ENCODE assay signal across 8 mouse cellular contexts in genomic region chr9:44772750-44773651, GRCm38 (mm10). TPM values are rescaled to one million over a fixed set of nuclear protein-coding genes. Genes with fewer than 3 reads are reported as not detected.
A peak's percentile ranks its signal among the peaks of the same experiment; 100 is the strongest.
DNase-seq lines count a peak whose midpoint lies in the region; ATAC-seq and TF ChIP-seq lines count a peak whose summit lies in the region.

No protein-coding gene starts in this region.

- H3K27ac ChIP-seq in forebrain, embryonic 16.5 days (ENCODE audit: low read length) = peak overlapping the region; percentile 81
- peak overlapping the region; percentile 90 for H3K27ac ChIP-seq in layer of hippocampus, adult 2 months
- H3K27ac ChIP-seq in lung, embryonic 14.5 days (ENCODE audit: low read depth) = peak overlapping the region; percentile 91
- H3K27ac ChIP-seq in olfactory bulb, adult 2 months (ENCODE audit: insufficient read depth, low read depth, low read length) = peak overlapping the region; percentile 12
- H3K27ac ChIP-seq in thymus, adult 2 months (ENCODE audit: control insufficient read depth, insufficient read depth, low read length) = peak overlapping the region; percentile 33; the same call in 1 of the 2 replicates

- no peaks in the 10 kb centered on the region for H3K27me3 ChIP-seq in G1E (ENCODE audit: insufficient read depth, low read length)
- no peaks in the 10 kb centered on the region for H3K27me3 ChIP-seq in forebrain, embryonic 16.5 days (replicated peaks; ENCODE audit: control insufficient read depth, insufficient read depth, low read length)
- H3K27me3 ChIP-seq in lung, embryonic 14.5 days (ENCODE audit: insufficient read depth, low read length) = no peaks in the 10 kb centered on the region
- no peaks in the 10 kb centered on the region for H3K27me3 ChIP-seq in thymus, adult 2 months (ENCODE audit: control insufficient read depth, insufficient read depth, low read length)

- H3K4me1 ChIP-seq in G1E (ENCODE audit: insufficient read depth, low read depth, low read length) = peaks cover 21% of the 10 kb centered on the region
- H3K4me1 ChIP-seq in forebrain, embryonic 16.5 days (replicated peaks; ENCODE audit: control insufficient read depth, insufficient read depth, low read length) = peaks cover 9% of the 10 kb centered on the region
- peaks cover 5% of the 10 kb centered on the region; the same call in 1 of the 2 replicates for H3K4me1 ChIP-seq in lung, embryonic 14.5 days (ENCODE audit: insufficient read depth)
- peaks cover 2% of the 10 kb centered on the region; the same call in 1 of the 2 replicates for H3K4me1 ChIP-seq in olfactory bulb, adult 2 months (ENCODE audit: control insufficient read depth, insufficient read depth, low read length)
- peaks cover 5% of the 10 kb centered on the region for H3K4me1 ChIP-seq in thymus, adult 2 months (replicated peaks; ENCODE audit: control insufficient read depth, insufficient read depth, low read length)

- H3K9ac ChIP-seq in forebrain, embryonic 16.5 days (replicated peaks; ENCODE audit: low read depth, low read length) = peak overlapping the region; percentile 66
- peak overlapping the region; percentile 85 for H3K9ac ChIP-seq in lung, embryonic 14.5 days

- peak; percentile 99 for ATAC-seq in G1E (ENCODE audit: extremely low read depth, insufficient number of reproducible peaks, low FRiP score, poor library complexity, severe bottlenecking)
- ATAC-seq in forebrain, embryonic 16.5 days = peak; percentile 100
- peak; percentile 100 for ATAC-seq in lung, embryonic 14.5 days (ENCODE audit: insufficient read depth)

- 0% methylated on average over 41 of the region's 41 CpGs for WGBS in forebrain, embryonic 16.5 days
- WGBS in lung, embryonic 14.5 days = under 1% methylated on average over 41 of the region's 41 CpGs
- under 1% methylated on average over 41 of the region's 41 CpGs for WGBS in olfactory bulb, adult 2 months
- WGBS in thymus, adult 2 months = under 1% methylated on average over 41 of the region's 41 CpGs

- no peaks in the 10 kb centered on the region for H3K9me3 ChIP-seq in G1E (replicated peaks)
- no peaks in the 10 kb centered on the region for H3K9me3 ChIP-seq in forebrain, embryonic 16.5 days (ENCODE audit: control insufficient read depth, low read length)
- no peaks in the 10 kb centered on the region for H3K9me3 ChIP-seq in lung, embryonic 14.5 days (ENCODE audit: low read depth, low read length)

- TF ChIP-seq POLR2A in olfactory bulb, adult 2 months (IDR thresholded peaks at IDR 0.05; ENCODE audit: insufficient read depth, low read depth, low read length) = peak; percentile 50
- no peak for TF ChIP-seq POLR2A in thymus, adult 2 months (IDR thresholded peaks at IDR 0.05; ENCODE audit: control insufficient read depth, extremely low read depth, insufficient read depth, low read length, poor library complexity)

- DNase-seq in G1E (ENCODE audit: low spot score) = peak; percentile 86
- DNase-seq in cerebellum, adult 18-20 months = peak; percentile 91 to 94
- DNase-seq in heart, postnatal 36 days = peak; percentile 91 to 93
- DNase-seq in layer of hippocampus, adult 2 months (ENCODE audit: low spot score in 2 of 2) = peak; percentile 90 to 93
- peak; percentile 98 for DNase-seq in lung, embryonic 14.5 days
- peak; percentile 91 for DNase-seq in thymus, adult 2 months

- peaks cover 9% of the 10 kb centered on the region for H3K36me3 ChIP-seq in G1E (replicated peaks)
- 0 out of 2 replicates have a peak, but pooled peaks cover 4% of the 10 kb centered on the region for H3K36me3 ChIP-seq in forebrain, embryonic 16.5 days (ENCODE audit: control insufficient read depth, insufficient read depth)
- peaks cover 15% of the 10 kb centered on the region; the same call in 1 of the 2 replicates for H3K36me3 ChIP-seq in lung, embryonic 14.5 days (ENCODE audit: insufficient read depth)
- H3K36me3 ChIP-seq in thymus, adult 2 months (ENCODE audit: control insufficient read depth, insufficient read depth, low read length) = no peaks in the 10 kb centered on the region

- peak overlapping the region; percentile 79 for H3K4me3 ChIP-seq in G1E (ENCODE audit: low read depth, low read length)
- peak overlapping the region; percentile 52 for H3K4me3 ChIP-seq in forebrain, embryonic 16.5 days (replicated peaks; ENCODE audit: low read length)
- H3K4me3 ChIP-seq in layer of hippocampus, adult 2 months = peak overlapping the region; percentile 94
- H3K4me3 ChIP-seq in lung, embryonic 14.5 days (ENCODE audit: low read depth, low read length) = peak overlapping the region; percentile 76
- H3K4me3 ChIP-seq in olfactory bulb, adult 2 months (ENCODE audit: insufficient read depth, low read depth, low read length) = peak overlapping the region; percentile 66
- peak overlapping the region; percentile 87 for H3K4me3 ChIP-seq in thymus, adult 2 months (ENCODE audit: control insufficient read depth, insufficient read depth, low read length)

- intact Hi-C loops in heart, postnatal 36 days (cut with DNase I) = loop anchor here (5.0 kb wide), 1 partner anchor 194 kb away; the partner anchor contains the start of gene Ube4a

- peak overlapping the region; percentile 92 for H3K4me2 ChIP-seq in forebrain, embryonic 16.5 days (ENCODE audit: low read length)
- H3K4me2 ChIP-seq in lung, embryonic 14.5 days = peak overlapping the region; percentile 88

- peak; percentile 81 for TF ChIP-seq CTCF in G1E (IDR thresholded peaks at IDR 0.05; ENCODE audit: low read depth, low read length)
- TF ChIP-seq CTCF in layer of hippocampus, adult 2 months (conservative IDR thresholded peaks at IDR 0.05) = peak; percentile 98; the same call in 1 of the 2 replicates
- peak; percentile 87 for TF ChIP-seq CTCF in lung, embryonic 14.5 days (IDR thresholded peaks at IDR 0.05; ENCODE audit: low read depth)
- peak; percentile 65; the same call in 1 of the 2 replicates for TF ChIP-seq CTCF in olfactory bulb, adult 2 months (IDR thresholded peaks at IDR 0.05; ENCODE audit: insufficient read depth, low read depth, low read length)
- peak; percentile 83 for TF ChIP-seq CTCF in thymus, adult 2 months (IDR thresholded peaks at IDR 0.05; ENCODE audit: borderline replicate concordance, control insufficient read depth, extremely low read depth, insufficient read depth, low read length, poor library complexity)

RNA-seq across cellular contexts. Expression of gene Ift46, which starts 5.3 kb away (rescaled TPM):
- total RNA-seq in G1E (2014; fragmentation: Nextera tagmentation) (78.2 and 90.8 TPM in 2 replicates), G1E (2017) (32.5 and 32.8 TPM in 2 replicates)
- polyA plus RNA-seq in G1E (2012) = 1.6 and 1.8 TPM in 2 replicates
- 184 and 187 TPM in 2 replicates for polyA plus RNA-seq in forebrain, embryonic 16.5 days (2015; fragmentation: Nextera tagmentation; extraction: Ambion mirVana)
- 10 to 100 TPM; 27.2 to 41.2 TPM for total RNA-seq in heart, postnatal 36 days (2021)
- total RNA-seq in layer of hippocampus, adult 2 months (2021) = 10 to 100 TPM; 73.9 to 84.9 TPM
- 103 and 106 TPM in 2 replicates for polyA plus RNA-seq in lung, embryonic 14.5 days (2014; fragmentation: Nextera tagmentation; extraction: Ambion mirVana)
- polyA plus RNA-seq in olfactory bulb, adult 2 months (2012; ENCODE audit: insufficient read depth, insufficient read length, low replicate concordance, missing spikeins) = not detected in 2 replicates
- polyA plus RNA-seq in thymus, adult 2 months (2012; rRNA removed) = 35.1 and 42.2 TPM in 2 replicates

RNA-seq across cellular contexts. Expression of gene Arcn1, which starts 5.4 kb away (rescaled TPM):
- 239 and 270 TPM in 2 replicates for total RNA-seq in G1E (2014; fragmentation: Nextera tagmentation)
- 124 and 134 TPM in 2 replicates for total RNA-seq in G1E (2017)
- polyA plus RNA-seq in G1E (2012) = 14.5 and 16.7 TPM in 2 replicates
- polyA plus RNA-seq in forebrain, embryonic 16.5 days (2015; fragmentation: Nextera tagmentation; extraction: Ambion mirVana) = 150 and 161 TPM in 2 replicates
- 10 to 100 TPM; 84.4 to 89.0 TPM for total RNA-seq in heart, postnatal 36 days (2021)
- total RNA-seq in layer of hippocampus, adult 2 months (2021) = 100 to 1,000 TPM in 1 of 2 experiments, 10 to 100 TPM in 1; 100.0 to 103 TPM
- 224 and 239 TPM in 2 replicates for polyA plus RNA-seq in lung, embryonic 14.5 days (2014; fragmentation: Nextera tagmentation; extraction: Ambion mirVana)
- 192 TPM in 1 of 2 replicates, not detected in the other for polyA plus RNA-seq in olfactory bulb, adult 2 months (2012; ENCODE audit: insufficient read depth, insufficient read length, low replicate concordance, missing spikeins)
- 42.0 and 43.1 TPM in 2 replicates for polyA plus RNA-seq in thymus, adult 2 months (2012; rRNA removed)

RNA-seq across cellular contexts. Expression of gene Tmem25, which starts 26.1 kb away (rescaled TPM):
- total RNA-seq in G1E (2014; fragmentation: Nextera tagmentation) (not detected in 2 replicates), G1E (2017) (0.27 and 0.52 TPM in 2 replicates)
- 0.04 and 0.08 TPM in 2 replicates for polyA plus RNA-seq in G1E (2012)
- 7.0 and 10.3 TPM in 2 replicates for polyA plus RNA-seq in forebrain, embryonic 16.5 days (2015; fragmentation: Nextera tagmentation; extraction: Ambion mirVana)
- 10 to 100 TPM in 1 of 2 experiments, 1 to 10 TPM in 1; 9.6 to 10.9 TPM for total RNA-seq in heart, postnatal 36 days (2021)
- total RNA-seq in layer of hippocampus, adult 2 months (2021) = 10 to 100 TPM; 50.0 to 50.3 TPM
- polyA plus RNA-seq in lung, embryonic 14.5 days (2014; fragmentation: Nextera tagmentation; extraction: Ambion mirVana) = 0.80 and 0.85 TPM in 2 replicates
- not detected in 2 replicates for polyA plus RNA-seq in olfactory bulb, adult 2 months (2012; ENCODE audit: insufficient read depth, insufficient read length, low replicate concordance, missing spikeins)
- 1.5 and 2.6 TPM in 2 replicates for polyA plus RNA-seq in thymus, adult 2 months (2012; rRNA removed)

RNA-seq across cellular contexts. Expression of gene Ttc36, which starts 29.9 kb away (rescaled TPM):
- not detected in 2 replicates for total RNA-seq in G1E (2014; fragmentation: Nextera tagmentation)
- total RNA-seq in G1E (2017) = 0.76 TPM in 1 of 2 replicates, not detected in the other
- polyA plus RNA-seq in G1E (2012) = 0.31 and 0.38 TPM in 2 replicates
- polyA plus RNA-seq in forebrain, embryonic 16.5 days (2015; fragmentation: Nextera tagmentation; extraction: Ambion mirVana) = 0.41 TPM in 1 of 2 replicates, not detected in the other
- total RNA-seq in heart, postnatal 36 days (2021) = under 1 TPM in 1 of 2 experiments, not detected in 1; 0.41 TPM
- 1 to 10 TPM; 1.1 to 1.7 TPM for total RNA-seq in layer of hippocampus, adult 2 months (2021)
- 0.91 TPM in 1 of 2 replicates, not detected in the other for polyA plus RNA-seq in lung, embryonic 14.5 days (2014; fragmentation: Nextera tagmentation; extraction: Ambion mirVana)
- polyA plus RNA-seq in olfactory bulb, adult 2 months (2012; ENCODE audit: insufficient read depth, insufficient read length, low replicate concordance, missing spikeins) = not detected in 2 replicates
- polyA plus RNA-seq in thymus, adult 2 months (2012; rRNA removed) = 4.3 and 5.3 TPM in 2 replicates

RNA-seq across cellular contexts. Expression of gene Phldb1, which starts 38.0 kb away (rescaled TPM):
- total RNA-seq in G1E (2014; fragmentation: Nextera tagmentation) = 2.6 and 4.0 TPM in 2 replicates
- 6.4 and 7.4 TPM in 2 replicates for total RNA-seq in G1E (2017)
- polyA plus RNA-seq in G1E (2012) = 8.1 and 8.8 TPM in 2 replicates
- polyA plus RNA-seq in forebrain, embryonic 16.5 days (2015; fragmentation: Nextera tagmentation; extraction: Ambion mirVana) = 45.0 and 53.6 TPM in 2 replicates
- total RNA-seq in heart, postnatal 36 days (2021) = 100 to 1,000 TPM; 110 to 140 TPM
- 10 to 100 TPM; 71.8 to 86.4 TPM for total RNA-seq in layer of hippocampus, adult 2 months (2021)
- polyA plus RNA-seq in lung, embryonic 14.5 days (2014; fragmentation: Nextera tagmentation; extraction: Ambion mirVana) = 30.7 and 35.0 TPM in 2 replicates
- not detected in 2 replicates for polyA plus RNA-seq in olfactory bulb, adult 2 months (2012; ENCODE audit: insufficient read depth, insufficient read length, low replicate concordance, missing spikeins)
- 16.5 and 27.3 TPM in 2 replicates for polyA plus RNA-seq in thymus, adult 2 months (2012; rRNA removed)

Comparison
In these comparisons a context has a peak if more than half of its experiments do, and no peak if none do; other contexts are left out.
1. Peak in every context shown above with its lines: DNase-seq, ATAC-seq, H3K4me3 ChIP-seq and H3K27ac ChIP-seq.
2. H3K27ac ChIP-seq: peak in every context shown above with its lines; median percentile 91 in lung, embryonic 14.5 days; 90 in layer of hippocampus, adult 2 months; 81 in forebrain, embryonic 16.5 days; 33 in thymus, adult 2 months; 12 in olfactory bulb, adult 2 months.
3. RNA of gene Ift46, which starts 5.3 kb away (polyA plus RNA-seq): 184 to 187 TPM in forebrain, embryonic 16.5 days, 103 to 106 TPM in lung, embryonic 14.5 days and 35.1 to 42.2 TPM in thymus, adult 2 months; 1.6 to 1.8 TPM in G1E and not detected in olfactory bulb, adult 2 months; every median in the first group is over 10 times any median in the second.